Mouse (Mus musculus): ENCODE measurements around the gene Zfp809. TPM values are rescaled to one million over a fixed set of nuclear protein-coding genes. Genes with fewer than 3 reads are reported as not detected.
A peak's percentile ranks its signal among the peaks of the same experiment; 100 is the strongest.

Zfp809 gene
- total RNA-seq, 2 experiments from 2014 or later = 13.6 to 15.6 TPM

DNA sequence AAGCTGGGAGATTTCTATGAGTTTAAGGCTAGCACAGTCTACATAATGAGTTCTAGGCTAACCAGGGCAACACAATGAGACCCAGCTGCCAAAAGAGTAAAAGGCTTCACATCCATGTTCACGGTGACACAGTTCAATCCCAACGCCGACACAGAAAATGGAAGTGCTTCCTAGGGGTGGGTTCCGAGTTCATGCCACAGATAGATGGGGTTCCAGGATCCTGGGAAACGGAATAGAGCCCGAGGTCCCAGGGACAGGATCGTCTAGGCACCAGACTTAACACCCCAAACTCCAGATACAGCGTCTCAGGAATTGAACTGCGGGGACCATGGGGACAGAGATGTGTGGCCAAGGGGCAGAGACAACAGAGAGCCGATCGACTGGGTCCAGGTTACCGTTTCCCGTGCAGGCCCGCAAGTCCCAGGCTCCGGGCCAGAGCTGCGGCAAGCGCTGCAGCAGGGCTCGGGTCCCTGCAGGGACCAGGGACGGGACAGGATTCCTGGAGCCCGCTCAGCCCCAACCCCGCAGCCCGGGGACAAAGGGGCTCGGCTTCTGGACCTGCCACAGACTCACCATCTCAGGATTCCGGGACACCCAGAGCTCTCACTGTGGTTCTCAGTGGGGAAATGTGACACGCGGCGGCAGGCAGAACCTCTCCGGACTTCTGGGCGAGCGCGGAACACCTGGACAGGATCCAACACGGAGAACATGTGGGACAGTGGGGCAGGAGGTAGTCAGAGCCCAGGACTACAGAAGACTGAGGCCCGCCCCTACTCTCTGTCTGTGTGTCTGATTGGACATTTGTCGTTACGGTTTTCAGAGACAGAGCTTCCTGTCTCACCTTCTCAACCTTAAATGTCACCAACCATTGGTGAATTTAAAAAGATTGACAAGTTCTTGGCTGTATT is 33.9 kb downstream of the Zfp809 start, which contains the start of gene Zfp599:
Zfp599 (minus strand) TSS at position 712 of the 908 bp plus-strand sequence.
- intact Hi-C loops (cut with DNase I) = no loop called here
- DNase-seq (ENCODE audit: extremely low spot score in 1 of 2, low spot score in 2 of 2) = peak; percentile 39 to 74

DNA sequence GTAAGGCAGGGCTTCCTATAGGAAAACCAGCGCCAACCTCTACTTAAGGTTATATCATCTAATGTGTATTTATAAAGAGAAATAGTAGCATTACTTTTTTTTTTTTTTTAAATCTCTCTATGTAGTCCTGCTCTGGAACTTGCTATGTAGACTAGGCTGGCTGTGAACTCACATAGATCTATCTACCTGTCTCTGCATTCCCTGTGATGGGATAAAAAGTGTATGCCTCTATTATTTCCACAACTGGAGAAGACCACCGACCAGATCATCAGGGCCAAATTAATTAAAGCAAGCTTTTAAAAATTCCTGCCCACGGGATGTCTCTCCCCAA is 34.5 kb downstream of the Zfp809 start:
- intact Hi-C loops (cut with DNase I) = no loop called here
- DNase-seq (ENCODE audit: extremely low spot score in 1 of 2, low spot score in 2 of 2) = no peak

DNA sequence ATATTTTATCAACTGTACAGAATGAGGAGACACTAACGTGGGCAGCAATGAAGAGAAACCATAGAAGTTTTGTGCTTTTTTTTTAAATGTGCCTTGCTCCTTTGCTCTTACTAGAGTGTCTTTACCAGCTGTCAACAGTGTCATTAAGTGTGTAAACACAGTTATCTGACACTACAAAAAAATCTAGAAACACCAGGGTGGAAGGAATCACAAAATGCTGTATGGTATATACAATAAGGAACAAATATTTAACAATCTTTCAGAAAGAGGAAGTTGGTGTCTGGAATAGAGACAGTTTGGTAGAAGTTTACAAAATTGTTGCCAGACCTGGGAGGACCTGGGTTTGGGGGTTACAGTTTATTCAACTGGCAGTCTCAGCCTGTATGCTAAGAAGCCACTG is 36.1 kb downstream of the Zfp809 start:
- no peak for DNase-seq (ENCODE audit: extremely low spot score in 1 of 2, low spot score in 2 of 2)
- intact Hi-C loops (cut with DNase I) = no loop called here

DNA sequence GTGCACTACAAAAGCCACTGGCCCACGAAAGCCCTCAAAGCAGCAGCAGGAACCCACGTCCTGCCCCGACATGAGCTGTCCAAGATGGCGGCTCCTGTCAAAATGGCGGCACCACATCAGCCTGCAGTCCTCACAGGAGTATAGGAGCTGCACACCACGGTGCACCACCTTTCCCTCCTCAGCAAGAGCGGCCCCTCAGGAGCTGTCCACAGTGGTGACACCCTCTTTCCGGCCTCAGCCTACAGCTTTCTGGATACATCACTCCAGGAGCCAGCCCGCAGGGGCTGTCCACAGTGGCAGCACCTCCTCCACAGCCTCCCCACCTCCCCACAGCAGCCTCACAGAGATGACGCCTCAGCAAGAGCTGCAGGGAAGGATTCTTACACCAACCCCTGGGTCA is 37.1 kb downstream of the Zfp809 start:
- intact Hi-C loops (cut with DNase I) = no loop called here
- no peak for DNase-seq (ENCODE audit: extremely low spot score in 1 of 2, low spot score in 2 of 2)

DNA sequence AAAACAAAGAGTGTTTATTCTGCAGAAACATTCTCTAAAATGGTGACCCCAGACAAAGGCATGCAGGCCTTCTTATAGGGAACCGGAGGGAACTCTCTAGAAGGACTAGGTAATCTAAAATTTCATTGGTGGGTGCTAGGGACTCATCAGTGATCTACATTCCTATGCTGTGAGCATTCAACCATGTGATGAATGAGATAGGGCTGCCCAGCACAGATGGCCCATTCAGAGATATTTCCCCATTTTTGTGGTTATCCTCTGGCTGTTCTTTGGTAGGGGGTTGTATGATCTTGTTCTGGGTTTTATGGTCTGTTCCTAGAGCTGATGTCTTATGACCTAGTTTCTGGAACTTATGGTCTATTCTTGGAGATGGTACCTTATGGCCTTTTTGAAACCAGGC is 43.4 kb downstream of the Zfp809 start:
- DNase-seq (ENCODE audit: extremely low spot score in 1 of 2, low spot score in 2 of 2) = no peak
- intact Hi-C loops (cut with DNase I) = no loop called here

DNA sequence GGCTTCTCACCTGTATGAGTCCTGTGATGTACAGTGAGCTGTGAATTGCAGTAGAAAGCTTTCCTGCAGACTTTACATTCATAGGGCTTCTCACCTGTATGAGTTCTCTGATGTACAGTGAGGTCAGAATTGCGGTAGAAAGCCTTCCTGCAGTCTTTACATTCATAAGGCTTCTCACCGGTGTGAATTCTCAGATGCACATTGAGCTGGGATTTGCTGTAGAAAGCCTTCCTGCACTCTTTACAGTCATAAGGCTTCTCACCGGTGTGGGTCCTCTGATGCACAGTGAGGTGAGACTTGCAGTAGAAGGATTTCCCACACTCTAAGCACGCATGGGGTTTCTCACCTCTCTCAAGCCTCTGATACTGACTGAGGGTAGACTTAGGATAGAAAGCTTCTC is 53.2 kb downstream of the Zfp809 start:
- intact Hi-C loops (cut with DNase I) = no loop called here
- DNase-seq (ENCODE audit: extremely low spot score in 1 of 2, low spot score in 2 of 2) = no peak

Other genes with a start within 250 kb of the Zfp809 start
- gene Rgl3, start 236.3 kb upstream of the Zfp809 start, total RNA-seq (2021) = 1 to 10 TPM; 1.3 to 1.8 TPM
- 1 to 10 TPM; 5.2 to 6.7 TPM for gene Ccdc151, start 223.1 kb upstream of the Zfp809 start, total RNA-seq (2021)
- gene Prkcsh, start 222.9 kb upstream of the Zfp809 start, total RNA-seq (2021) = 10 to 100 TPM; 92.2 to 94.9 TPM
- 100 to 1,000 TPM; 184 to 210 TPM for gene Elavl3, start 173.7 kb upstream of the Zfp809 start, total RNA-seq (2021)
- under 1 TPM; 0.85 to 0.94 TPM for gene Gm49318, start 154.5 kb upstream of the Zfp809 start, total RNA-seq (2021)
- gene Zfp653, start 154.3 kb upstream of the Zfp809 start, total RNA-seq (2021) = 10 to 100 TPM; 20.7 to 20.8 TPM
- gene Ecsit, start 140.3 kb upstream of the Zfp809 start, total RNA-seq (2021) = 10 to 100 TPM; 40.5 to 42.8 TPM
- under 1 TPM; 0.20 to 0.39 TPM for gene Cnn1, start 126.5 kb upstream of the Zfp809 start, total RNA-seq (2021)
- 10 to 100 TPM; 63.0 to 63.7 TPM for gene Elof1, start 108.5 kb upstream of the Zfp809 start, total RNA-seq (2021)
- under 1 TPM; 0.61 to 0.75 TPM for gene Acp5, start 90.0 kb upstream of the Zfp809 start, total RNA-seq (2021)
- gene Pigyl, start 68.9 kb upstream of the Zfp809 start, total RNA-seq (2021) = 10 to 100 TPM; 40.9 to 42.3 TPM
- under 1 TPM; 0.21 to 0.39 TPM for gene Zfp872, start 37.6 kb upstream of the Zfp809 start, total RNA-seq (2021)
- 1 to 10 TPM; 3.7 to 4.2 TPM for gene Zfp599, start 34.2 kb downstream of the Zfp809 start, total RNA-seq (2021)
- gene Zfp810, start 81.9 kb downstream of the Zfp809 start, total RNA-seq (2021) = 10 to 100 TPM; 22.1 to 25.5 TPM
- gene Anln, start 163.5 kb downstream of the Zfp809 start, total RNA-seq (2021) = 1 to 10 TPM; 4.0 to 5.9 TPM
- gene 9530077C05Rik, start 185.8 kb downstream of the Zfp809 start, total RNA-seq (2021) = 1 to 10 TPM; 7.8 to 8.9 TPM
- not detected for gene Gm17545, start 228.6 kb downstream of the Zfp809 start, total RNA-seq (2021)
- 10 to 100 TPM; 41.0 to 44.1 TPM for gene Rp9, start 244.0 kb downstream of the Zfp809 start, total RNA-seq (2021)

Measured in left cerebral cortex, postnatal 10 days (tissue).